Mouse (Mus musculus) megakaryocyte, embryonic 14.5 days (primary cell): Measurements from ENCODE around the gene Dusp16.

Experiments
- FLI1 ChIP-seq: IDR thresholded peaks from 2 replicates; pipeline ENCODE4 v1.6.1; 2012; ENCODE audit warnings: low read length, inconsistent platforms, mixed read lengths
- GATA1 ChIP-seq: IDR thresholded peaks from 3 replicates; pipeline ENCODE4 v1.6.1; 2012; ENCODE audit warnings: mixed read lengths, low read length, inconsistent platforms, borderline replicate concordance

DNA sequence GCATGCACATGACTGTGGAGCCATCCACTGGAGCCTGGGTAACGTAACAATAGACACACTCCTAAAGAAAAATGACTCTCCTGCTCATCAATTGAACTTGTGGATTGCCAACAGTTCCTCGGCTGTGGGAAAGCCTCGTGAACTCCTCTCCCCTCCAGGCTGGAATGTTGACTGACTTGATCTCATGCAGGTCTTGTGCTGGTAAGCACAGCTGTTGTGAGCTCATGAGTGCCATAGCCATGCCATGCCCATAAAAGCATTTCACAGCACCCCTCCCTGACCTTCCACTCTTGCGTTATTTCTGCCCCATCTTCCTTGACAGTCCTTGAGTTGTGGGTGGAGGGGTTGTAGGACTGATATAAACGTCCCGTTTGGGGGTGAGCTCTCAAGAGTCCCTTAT is 28.0 kb upstream of the Dusp16 start:
- TF ChIP-seq GATA1 = no peak
- TF ChIP-seq FLI1 = no peak
